ENCODE assay signal across 8 mouse cellular contexts in the genomic region with DNA sequence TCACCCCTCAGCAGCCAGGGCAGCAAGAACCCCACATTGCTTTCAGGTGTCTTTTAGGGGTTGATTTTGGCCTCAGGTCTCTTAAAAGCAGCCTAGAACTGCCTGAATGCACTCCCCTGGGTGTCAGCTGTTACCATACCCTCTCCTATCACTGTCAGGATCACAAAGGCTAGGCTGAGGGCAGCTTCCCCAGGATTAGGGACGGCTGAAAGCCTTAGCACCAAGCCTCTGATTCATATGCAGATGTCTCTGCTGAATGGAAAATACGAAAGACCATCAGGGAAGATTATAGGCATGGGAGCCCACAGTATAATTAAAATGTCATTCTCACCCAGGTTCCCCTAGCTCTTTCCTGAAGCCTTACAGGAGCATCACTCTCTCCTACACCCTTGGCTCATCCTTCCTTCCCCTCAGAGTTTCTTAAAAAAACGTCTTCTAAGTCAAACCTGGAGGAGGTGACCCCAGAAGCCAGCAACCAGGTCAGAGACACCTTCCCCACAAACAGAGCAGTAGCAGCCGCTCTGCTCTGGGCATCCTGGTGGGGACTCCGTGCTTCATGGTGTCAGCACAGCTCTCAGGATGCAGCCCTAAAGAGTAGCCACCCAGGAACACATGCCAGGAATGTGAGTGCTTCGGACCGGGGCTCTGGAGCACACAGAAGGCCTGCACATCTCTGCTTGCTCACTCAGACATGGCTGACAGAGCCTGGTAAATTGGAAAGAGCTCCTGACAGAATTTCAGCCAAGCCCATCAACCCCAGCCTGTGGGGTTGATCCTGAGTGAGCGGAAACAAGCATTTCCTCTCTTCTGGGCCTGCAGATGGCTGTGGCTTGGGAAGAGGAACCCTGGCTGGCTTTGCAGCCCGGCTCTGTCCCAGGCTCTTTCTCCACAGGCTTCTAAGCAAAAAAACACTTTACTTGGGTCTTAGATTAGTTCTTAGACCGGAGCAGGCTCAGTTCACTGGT.
DNase-seq lines count a peak whose midpoint lies in the region; ATAC-seq and TF ChIP-seq lines count a peak whose summit lies in the region.

No protein-coding gene starts in this region.

- peak overlapping the region; percentile 68 for H3K27ac ChIP-seq in layer of hippocampus, adult 2 months
- H3K27ac ChIP-seq in embryonic facial prominence, embryonic 15.5 days (replicated peaks) = peak overlapping the region; percentile 49
- peak overlapping the region; percentile 61 for H3K27ac ChIP-seq in hindbrain, embryonic 11.5 days (ENCODE audit: low read depth, low read length)
- H3K27ac ChIP-seq in liver, embryonic 11.5 days (ENCODE audit: low read depth, low read length) = peak overlapping the region; percentile 38; the same call in 1 of the 2 replicates
- H3K27ac ChIP-seq in stomach, embryonic 14.5 days (ENCODE audit: low read length) = peak overlapping the region; percentile 69; the same call in 1 of the 2 replicates
- H3K27ac ChIP-seq in thymus, adult 2 months (ENCODE audit: control insufficient read depth, insufficient read depth, low read length) = no peak overlapping the region

- H3K4me3 ChIP-seq in layer of hippocampus, adult 2 months = no peak overlapping the region
- H3K4me3 ChIP-seq in embryonic facial prominence, embryonic 15.5 days (replicated peaks) = no peak overlapping the region
- H3K4me3 ChIP-seq in hindbrain, embryonic 11.5 days (ENCODE audit: low read depth, low read length) = no peak overlapping the region
- no peak overlapping the region for H3K4me3 ChIP-seq in liver, embryonic 11.5 days (ENCODE audit: low read depth, low read length)
- H3K4me3 ChIP-seq in stomach, embryonic 14.5 days (ENCODE audit: low read depth, low read length) = no peak overlapping the region
- H3K4me3 ChIP-seq in thymus, adult 2 months (ENCODE audit: control insufficient read depth, insufficient read depth, low read length) = no peak overlapping the region

- no peaks in the 10 kb centered on the region for H3K27me3 ChIP-seq in embryonic facial prominence, embryonic 15.5 days
- H3K27me3 ChIP-seq in hindbrain, embryonic 11.5 days (ENCODE audit: control insufficient read depth, insufficient read depth, low read length) = no peaks in the 10 kb centered on the region
- no peaks in the 10 kb centered on the region for H3K27me3 ChIP-seq in liver, embryonic 11.5 days (replicated peaks; ENCODE audit: control insufficient read depth, insufficient read depth, low read length)
- H3K27me3 ChIP-seq in stomach, embryonic 14.5 days (ENCODE audit: control insufficient read depth, insufficient read depth, low read length) = no peaks in the 10 kb centered on the region
- no peaks in the 10 kb centered on the region for H3K27me3 ChIP-seq in thymus, adult 2 months (ENCODE audit: control insufficient read depth, insufficient read depth, low read length)

- TF ChIP-seq POLR2A in thymus, adult 2 months (IDR thresholded peaks at IDR 0.05; ENCODE audit: control insufficient read depth, extremely low read depth, insufficient read depth, low read length, poor library complexity) = no peak

- no peak for TF ChIP-seq CTCF in layer of hippocampus, adult 2 months (conservative IDR thresholded peaks at IDR 0.05)
- TF ChIP-seq CTCF in thymus, adult 2 months (IDR thresholded peaks at IDR 0.05; ENCODE audit: borderline replicate concordance, control insufficient read depth, extremely low read depth, insufficient read depth, low read length, poor library complexity) = no peak

- ATAC-seq in embryonic facial prominence, embryonic 15.5 days (ENCODE audit: insufficient number of reproducible peaks, low FRiP score, low TSS enrichment, low read depth) = no peak
- ATAC-seq in hindbrain, embryonic 11.5 days (ENCODE audit: low FRiP score) = peak; percentile 85
- no peak for ATAC-seq in liver, embryonic 11.5 days (replicated peaks; ENCODE audit: low FRiP score)
- ATAC-seq in stomach, embryonic 14.5 days (ENCODE audit: insufficient number of reproducible peaks, insufficient read depth, low FRiP score, low read depth) = no peak

- no peak for DNase-seq in layer of hippocampus, adult 2 months (ENCODE audit: low spot score in 2 of 2)
- DNase-seq in layer of hippocampus, postnatal 36 days = no peak
- peak; percentile 44 for DNase-seq in hindbrain, embryonic 11.5 days (ENCODE audit: low spot score)
- no peak for DNase-seq in liver, embryonic 11.5 days (ENCODE audit: low spot score)
- no peak for DNase-seq in thymus, adult 2 months
- DNase-seq in layer of hippocampus, postnatal 14 days (ENCODE audit: low spot score in 2 of 2) = no peak

- WGBS in embryonic facial prominence, embryonic 15.5 days = 38% methylated on average over 10 of the region's 10 CpGs
- WGBS in hindbrain, embryonic 11.5 days = 20% methylated on average over 10 of the region's 10 CpGs
- WGBS in liver, embryonic 11.5 days = 31% methylated on average over 10 of the region's 10 CpGs
- 44% methylated on average over 10 of the region's 10 CpGs for WGBS in stomach, embryonic 14.5 days
- 33% methylated on average over 10 of the region's 10 CpGs for WGBS in thymus, adult 2 months

- H3K9ac ChIP-seq in embryonic facial prominence, embryonic 15.5 days = no peak overlapping the region
- H3K9ac ChIP-seq in hindbrain, embryonic 11.5 days (ENCODE audit: low read depth, low read length) = no peak overlapping the region
- no peak overlapping the region for H3K9ac ChIP-seq in liver, embryonic 11.5 days (ENCODE audit: low read depth, low read length)
- H3K9ac ChIP-seq in stomach, embryonic 14.5 days (replicated peaks; ENCODE audit: low read depth, low read length) = 0 out of 2 replicates have a peak overlapping the region, but pooled peaks have one; percentile 7

- no peak overlapping the region for H3K4me2 ChIP-seq in embryonic facial prominence, embryonic 15.5 days (replicated peaks)
- no peak overlapping the region for H3K4me2 ChIP-seq in hindbrain, embryonic 11.5 days (replicated peaks; ENCODE audit: low read depth, low read length)
- H3K4me2 ChIP-seq in liver, embryonic 11.5 days = 0 out of 2 replicates have a peak overlapping the region, but pooled peaks have one; percentile 22
- no peak overlapping the region for H3K4me2 ChIP-seq in stomach, embryonic 14.5 days (replicated peaks; ENCODE audit: low read depth, low read length)

- H3K4me1 ChIP-seq in embryonic facial prominence, embryonic 15.5 days = peaks cover 20% of the 10 kb centered on the region
- peaks cover 6% of the 10 kb centered on the region for H3K4me1 ChIP-seq in hindbrain, embryonic 11.5 days (replicated peaks; ENCODE audit: control insufficient read depth, insufficient read depth, low read length)
- H3K4me1 ChIP-seq in liver, embryonic 11.5 days (replicated peaks; ENCODE audit: control insufficient read depth, insufficient read depth, low read length) = peaks cover 18% of the 10 kb centered on the region
- H3K4me1 ChIP-seq in stomach, embryonic 14.5 days (ENCODE audit: control insufficient read depth, insufficient read depth, low read length) = peaks cover 21% of the 10 kb centered on the region
- H3K4me1 ChIP-seq in thymus, adult 2 months (replicated peaks; ENCODE audit: control insufficient read depth, insufficient read depth, low read length) = peaks cover 7% of the 10 kb centered on the region; the same call in 1 of the 2 replicates

- H3K9me3 ChIP-seq in embryonic facial prominence, embryonic 15.5 days (replicated peaks) = no peaks in the 10 kb centered on the region
- no peaks in the 10 kb centered on the region for H3K9me3 ChIP-seq in hindbrain, embryonic 11.5 days (ENCODE audit: control insufficient read depth, low read length)
- no peaks in the 10 kb centered on the region for H3K9me3 ChIP-seq in liver, embryonic 11.5 days (ENCODE audit: control insufficient read depth, low read length)
- no peaks in the 10 kb centered on the region for H3K9me3 ChIP-seq in stomach, embryonic 14.5 days (ENCODE audit: control insufficient read depth, low read depth, low read length)

- no peaks in the 10 kb centered on the region for H3K36me3 ChIP-seq in embryonic facial prominence, embryonic 15.5 days
- no peaks in the 10 kb centered on the region for H3K36me3 ChIP-seq in hindbrain, embryonic 11.5 days (ENCODE audit: control insufficient read depth, insufficient read depth, low read length)
- no peaks in the 10 kb centered on the region for H3K36me3 ChIP-seq in liver, embryonic 11.5 days (ENCODE audit: control insufficient read depth, insufficient read depth, low read length)
- no peaks in the 10 kb centered on the region for H3K36me3 ChIP-seq in stomach, embryonic 14.5 days (ENCODE audit: control insufficient read depth, insufficient read depth, low read length)
- H3K36me3 ChIP-seq in thymus, adult 2 months (ENCODE audit: control insufficient read depth, insufficient read depth, low read length) = no peaks in the 10 kb centered on the region
